Mouse (Mus musculus) midbrain, embryonic 16.5 days (tissue): ENCODE results near the gene Sh3kbp1. TPM values are rescaled to one million over a fixed set of nuclear protein-coding genes. Genes with fewer than 3 reads are reported as not detected.
A peak's percentile ranks its signal among the peaks of the same experiment; 100 is the strongest.

Experiments used
- ATAC-seq: fragments of 200-750 bp; cut with Nextera tagmentation; 2 replicates; pipeline ENCODE4 v1.8.0; 2017; ENCODE audit warnings: moderate TSS enrichment
- H3K27ac ChIP-seq: fragments of 300-500 bp; sonication (generic); 2 replicates; pipeline ENCODE4 v1.5.1; 2014; ENCODE audit warnings: mild to moderate bottlenecking, low read length, mixed read lengths
- H3K27me3 ChIP-seq: fragments of 300-500 bp; sonication (generic); 2 replicates; pipeline ENCODE4 v1.6.1; 2014; ENCODE audit warnings: low read depth, low read length, mixed read lengths; ENCODE audit not compliant: control insufficient read depth, insufficient read depth
- H3K36me3 ChIP-seq: fragments of 300-500 bp; sonication (generic); 2 replicates; pipeline ENCODE4 v1.6.1; 2014; ENCODE audit warnings: mild to moderate bottlenecking, low read length, moderate library complexity, mixed read lengths; ENCODE audit not compliant: control insufficient read depth, insufficient read depth
- H3K4me1 ChIP-seq: fragments of 300-500 bp; sonication (generic); 2 replicates; pipeline ENCODE4 v1.6.1; 2014; ENCODE audit warnings: mild to moderate bottlenecking, low read length, mixed read lengths; ENCODE audit not compliant: control insufficient read depth, insufficient read depth
- H3K4me2 ChIP-seq: fragments of 300-500 bp; sonication (generic); 2 replicates; pipeline ENCODE4 v1.6.1; 2014; ENCODE audit warnings: mild to moderate bottlenecking, low read length, mixed read lengths
- H3K4me3 ChIP-seq: fragments of 300-500 bp; sonication (generic); 2 replicates; pipeline ENCODE4 v1.5.1; 2014; ENCODE audit warnings: low read depth, mild to moderate bottlenecking, low read length, moderate library complexity, mixed read lengths
- H3K9ac ChIP-seq: fragments of 300-500 bp; sonication (generic); 2 replicates; pipeline ENCODE4 v1.6.1; 2014; ENCODE audit warnings: low read depth, low read length, mixed read lengths
- H3K9me3 ChIP-seq: fragments of 300-500 bp; sonication (generic); replicated peaks from 2 replicates; pipeline ENCODE4 v1.6.1; 2014; ENCODE audit warnings: mild to moderate bottlenecking, low read length, mixed read lengths; ENCODE audit not compliant: control insufficient read depth, poor library complexity, severe bottlenecking
- WGBS: fragments of 180-500 bp; shearing (Covaris S2); extraction: QIAGEN DNeasy Blood & Tissue Kit; methylation state at CpG from one replicate; pipeline ENCODE4 v1.1.7; 2014; 5-methylcytosine and 5-hydroxymethylcytosine counted together
- polyA plus RNA-seq: library from polyadenylated mRNA; unstranded; fragments of >200 nt; fragmentation: Nextera tagmentation; extraction: Ambion mirVana; gene quantifications from 2 replicates; pipeline ENCODE4 v1.2.1, GENCODE M21; 2015

Gene Sh3kbp1
- polyA plus RNA-seq, 1 experiment from 2014 or later, result 46.3 TPM

DNA sequence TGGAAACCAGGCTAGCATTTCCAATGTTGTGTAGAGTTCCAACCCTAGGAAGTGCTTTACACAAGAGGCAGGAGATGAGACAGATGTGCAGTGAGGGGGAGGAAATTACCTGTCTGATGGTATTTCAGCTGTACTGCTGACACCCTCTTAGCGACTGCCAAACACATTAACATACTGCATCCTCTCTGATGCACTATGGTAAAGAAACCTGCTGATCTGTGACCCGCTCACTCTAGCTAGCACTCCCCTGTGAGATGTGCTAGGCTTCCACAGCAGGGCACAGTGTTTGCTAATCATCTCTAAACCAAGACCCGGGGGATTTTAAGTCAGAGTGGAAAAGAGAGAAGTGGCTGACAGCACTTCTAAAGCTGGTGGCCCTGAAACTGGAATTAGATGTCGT, 145.1 kb downstream of the Sh3kbp1 start:
- Histone ChIP-seq H3K27me3 (no peaks in the 10 kb centered on the region; the same call in 1 of the 2 replicates), H3K4me1 (no peaks in the 10 kb centered on the region), H3K9ac (no peak overlapping the region), H3K4me3 (no peak overlapping the region), H3K27ac (no peak overlapping the region), H3K36me3 (no peaks in the 10 kb centered on the region), H3K9me3 (no peaks in the 10 kb centered on the region), H3K4me2 (no peak overlapping the region)
- ATAC-seq, result no peak
- WGBS, result 47% methylated on average over 4 of the region's 4 CpGs

DNA sequence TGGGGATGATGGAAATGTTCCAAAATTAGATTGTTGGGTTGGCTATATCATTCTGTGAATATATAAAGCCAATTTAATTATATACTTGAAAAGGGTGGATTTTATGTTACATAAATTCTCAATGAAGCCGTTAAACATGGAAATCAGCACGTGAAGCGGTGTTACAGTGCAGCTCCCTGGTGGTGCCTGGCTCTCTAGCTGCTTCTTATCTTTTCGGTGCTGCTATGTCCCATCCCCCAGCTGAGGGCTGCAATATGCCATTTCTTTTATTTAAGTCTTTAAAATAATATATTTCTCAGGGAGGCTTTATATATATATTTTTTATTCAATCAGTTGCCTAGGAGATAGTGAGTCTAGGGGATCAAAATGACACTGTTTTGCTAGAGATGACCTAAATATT, 148.0 kb downstream of the Sh3kbp1 start:
- H3K27ac ChIP-seq, result 0 out of 2 replicates have a peak overlapping the region, but pooled peaks have one; percentile 28
- no peak; the same call in 1 of the 2 replicates for ATAC-seq

DNA sequence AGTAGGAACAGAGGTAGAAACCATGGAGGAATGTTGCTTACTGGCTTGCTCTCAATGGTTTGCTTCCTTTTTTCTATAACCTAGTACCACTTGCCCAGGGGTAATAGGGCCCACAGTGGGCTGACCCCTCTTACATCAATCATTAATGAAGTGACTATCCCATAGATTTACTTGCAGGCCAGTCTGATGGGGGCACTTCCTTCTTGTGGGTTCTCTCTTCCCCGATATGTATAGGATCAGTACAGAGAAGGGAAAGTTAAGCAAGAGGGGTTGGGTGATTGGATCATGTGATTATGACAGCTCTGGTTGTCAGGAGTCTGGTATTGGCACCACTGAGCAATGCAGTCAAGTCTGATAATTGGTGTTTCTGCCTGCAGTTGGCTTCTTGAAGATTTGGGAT, 151.7 kb downstream of the Sh3kbp1 start:
- H3K27ac ChIP-seq, result no peak overlapping the region
- H3K27me3 ChIP-seq, result no peaks in the 10 kb centered on the region; the same call in 1 of the 2 replicates
- ATAC-seq, result no peak
- H3K4me3 ChIP-seq, result no peak overlapping the region
- no peaks in the 10 kb centered on the region for H3K9me3 ChIP-seq
- H3K9ac ChIP-seq, result no peak overlapping the region
- no peaks in the 10 kb centered on the region for H3K4me1 ChIP-seq
- no peaks in the 10 kb centered on the region for H3K36me3 ChIP-seq
- H3K4me2 ChIP-seq, result no peak overlapping the region
- WGBS, result 92% methylated on average over 1 of the region's 1 CpGs

More for the DNA sequence above, 148.0 kb downstream of the Sh3kbp1 start:
- Histone ChIP-seq H3K9me3 (no peaks in the 10 kb centered on the region), H3K4me3 (no peak overlapping the region), H3K4me2 (no peak overlapping the region), H3K9ac (no peak overlapping the region), H3K4me1 (no peaks in the 10 kb centered on the region), H3K27me3 (no peaks in the 10 kb centered on the region; the same call in 1 of the 2 replicates), H3K36me3 (no peaks in the 10 kb centered on the region)
- 51% methylated on average over 4 of the region's 4 CpGs for WGBS

- Histone ChIP-seq H3K9ac (no peak overlapping the region), H3K27ac (no peak overlapping the region), H3K4me1 (no peaks in the 10 kb centered on the region), H3K27me3 (no peaks in the 10 kb centered on the region; the same call in 1 of the 2 replicates), H3K4me2 (no peak overlapping the region), H3K9me3 (no peaks in the 10 kb centered on the region), H3K4me3 (no peak overlapping the region), H3K36me3 (no peaks in the 10 kb centered on the region)
- WGBS, result 59% methylated on average over 3 of the region's 3 CpGs
- no peak for ATAC-seq
Observed at GRCm38 (mm10) chrX:159790516-159790915, 163.4 kb downstream of the Sh3kbp1 start.

DNA sequence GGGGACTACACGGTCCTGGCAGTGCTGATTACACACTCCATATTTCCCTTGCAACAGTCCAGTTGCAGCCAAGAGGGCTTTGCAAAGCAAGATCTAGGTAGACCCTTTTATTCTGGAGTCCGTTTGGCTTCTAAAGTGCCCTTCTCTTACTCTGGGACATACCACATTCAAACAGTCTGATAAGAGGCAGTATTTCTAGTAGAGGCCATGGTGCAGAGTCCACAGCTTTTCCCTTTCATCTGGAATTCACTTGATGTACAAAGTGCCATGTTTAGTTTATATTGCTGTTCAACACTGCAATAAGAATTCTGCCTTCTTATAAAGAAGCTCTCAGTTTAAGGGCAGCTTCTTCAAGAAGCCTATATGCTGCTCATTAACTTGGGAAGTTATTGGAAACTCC, 168.5 kb downstream of the Sh3kbp1 start:
- WGBS, result 73% methylated on average over 2 of the region's 2 CpGs
- H3K27me3 ChIP-seq, result no peaks in the 10 kb centered on the region; the same call in 1 of the 2 replicates
- no peak for ATAC-seq
- H3K36me3 ChIP-seq, result no peaks in the 10 kb centered on the region
- no peak overlapping the region for H3K4me2 ChIP-seq
- no peaks in the 10 kb centered on the region for H3K9me3 ChIP-seq
- H3K4me3 ChIP-seq, result no peak overlapping the region
- no peak overlapping the region for H3K27ac ChIP-seq
- H3K9ac ChIP-seq, result no peak overlapping the region
- no peaks in the 10 kb centered on the region for H3K4me1 ChIP-seq

- Histone ChIP-seq H3K4me3 (no peak overlapping the region), H3K27me3 (no peaks in the 10 kb centered on the region), H3K36me3 (no peaks in the 10 kb centered on the region), H3K9ac (no peak overlapping the region), H3K4me2 (no peak overlapping the region), H3K9me3 (no peaks in the 10 kb centered on the region), H3K27ac (no peak overlapping the region), H3K4me1 (no peaks in the 10 kb centered on the region)
- WGBS, result 73% methylated on average over 1 of the region's 1 CpGs
- ATAC-seq, result no peak
Observed at GRCm38 (mm10) chrX:159804371-159804770, 177.3 kb downstream of the Sh3kbp1 start.

DNA sequence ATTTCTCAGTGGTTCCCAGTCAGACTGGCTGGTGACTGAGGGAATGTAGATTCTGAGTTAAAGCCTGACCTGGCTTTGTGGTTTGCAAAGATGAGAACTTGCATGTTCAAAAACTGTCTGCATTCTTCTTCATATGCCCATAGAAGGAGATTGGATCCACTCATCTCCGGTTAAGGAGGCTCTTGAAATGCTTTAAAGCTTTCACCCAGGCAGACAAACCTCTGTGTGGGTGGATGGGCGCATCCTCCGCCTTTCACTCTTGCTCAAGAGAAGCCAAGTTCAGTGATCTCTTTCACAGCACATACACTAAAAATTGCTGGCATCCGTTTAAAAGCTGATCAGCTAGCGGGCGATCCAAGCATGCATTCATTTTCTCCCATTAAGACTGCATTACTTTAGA, 182.4 kb downstream of the Sh3kbp1 start:
- no peak for ATAC-seq
- Histone ChIP-seq H3K4me3 (no peak overlapping the region), H3K27me3 (peaks cover 4% of the 10 kb centered on the region), H3K27ac (no peak overlapping the region), H3K9me3 (no peaks in the 10 kb centered on the region), H3K4me1 (no peaks in the 10 kb centered on the region), H3K4me2 (no peak overlapping the region), H3K36me3 (no peaks in the 10 kb centered on the region), H3K9ac (no peak overlapping the region)
- 91% methylated on average over 6 of the region's 6 CpGs for WGBS

- Histone ChIP-seq H3K27me3 (peaks cover 4% of the 10 kb centered on the region), H3K9ac (no peak overlapping the region)
- no peak for ATAC-seq
Observed at GRCm38 (mm10) chrX:159810469-159810868, 183.4 kb downstream of the Sh3kbp1 start.

GRCm38 (mm10) chrX:159817508-159817907, 190.4 kb downstream of the Sh3kbp1 start:
- 95% methylated on average over 2 of the region's 2 CpGs for WGBS
- no peak overlapping the region for H3K4me3 ChIP-seq
- H3K4me2 ChIP-seq, result no peak overlapping the region
- no peak overlapping the region for H3K9ac ChIP-seq
- ATAC-seq, result no peak
- H3K27ac ChIP-seq, result no peak overlapping the region
- no peaks in the 10 kb centered on the region for H3K9me3 ChIP-seq
- H3K4me1 ChIP-seq, result no peaks in the 10 kb centered on the region
- peaks cover 7% of the 10 kb centered on the region for H3K27me3 ChIP-seq
- no peaks in the 10 kb centered on the region for H3K36me3 ChIP-seq

More at GRCm38 (mm10) chrX:159810469-159810868, 183.4 kb downstream of the Sh3kbp1 start:
- H3K27ac ChIP-seq, result no peak overlapping the region
- H3K36me3 ChIP-seq, result no peaks in the 10 kb centered on the region
- 81% methylated on average over 3 of the region's 3 CpGs for WGBS
- no peak overlapping the region for H3K4me3 ChIP-seq
- no peaks in the 10 kb centered on the region for H3K4me1 ChIP-seq
- H3K4me2 ChIP-seq, result no peak overlapping the region
- H3K9me3 ChIP-seq, result no peaks in the 10 kb centered on the region
